Mouse (Mus musculus) testis, postnatal 10 days (tissue): ENCODE data around the gene Eya4.

Source experiments
- DNase-seq: peaks from one replicate; pipeline ENCODE4 v3.0.0; 2021; ENCODE audit warnings: low spot score

The Eya4 gene

GRCm38 (mm10) chr10:23156866-23157625 lies 193.5 kb downstream of the Eya4 start:
- no peak for DNase-seq

- peak; percentile 56 for DNase-seq
Measured at GRCm38 (mm10) chr10:23150401-23150800, 200.2 kb downstream of the Eya4 start.

DNA sequence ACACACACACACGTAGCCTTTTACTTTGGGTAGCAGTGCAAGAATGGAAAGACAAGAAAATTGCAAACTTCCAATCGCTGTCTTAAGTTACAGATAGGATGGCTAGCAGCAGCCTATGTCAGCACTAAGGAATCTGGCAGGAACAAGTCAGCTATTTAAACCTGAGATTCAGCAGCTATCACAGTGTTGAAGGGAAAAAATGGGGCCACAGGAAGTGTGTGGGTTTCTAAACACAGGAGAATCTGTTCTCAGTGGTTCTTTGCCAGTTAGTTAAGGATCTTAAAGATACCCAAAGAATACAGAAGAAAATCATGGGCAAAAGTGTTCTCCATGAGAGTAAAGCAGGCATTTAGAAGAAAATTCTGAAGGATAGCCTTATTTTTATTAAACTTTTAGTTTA lies 206.0 kb downstream of the Eya4 start:
- DNase-seq: no peak

DNA sequence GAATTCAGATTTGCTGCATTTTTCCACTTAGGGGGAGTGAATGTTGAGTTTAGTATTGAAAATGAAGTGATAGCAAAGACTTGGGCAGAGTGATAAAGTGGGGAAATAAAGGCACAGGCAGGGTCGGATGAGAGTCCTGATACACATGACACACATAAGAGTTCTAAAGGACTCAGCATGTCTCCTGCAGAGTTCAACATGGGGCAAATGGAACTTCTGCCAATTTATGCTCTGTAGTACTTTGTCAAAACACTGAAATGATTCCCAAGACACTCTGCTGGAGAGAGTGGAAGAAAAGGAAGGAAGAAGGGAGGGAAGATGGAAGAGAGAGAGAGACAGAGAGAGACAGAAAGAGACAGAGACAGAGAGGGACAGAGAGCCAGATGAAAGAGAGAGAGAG lies 222.6 kb downstream of the Eya4 start:
- DNase-seq: no peak

DNA sequence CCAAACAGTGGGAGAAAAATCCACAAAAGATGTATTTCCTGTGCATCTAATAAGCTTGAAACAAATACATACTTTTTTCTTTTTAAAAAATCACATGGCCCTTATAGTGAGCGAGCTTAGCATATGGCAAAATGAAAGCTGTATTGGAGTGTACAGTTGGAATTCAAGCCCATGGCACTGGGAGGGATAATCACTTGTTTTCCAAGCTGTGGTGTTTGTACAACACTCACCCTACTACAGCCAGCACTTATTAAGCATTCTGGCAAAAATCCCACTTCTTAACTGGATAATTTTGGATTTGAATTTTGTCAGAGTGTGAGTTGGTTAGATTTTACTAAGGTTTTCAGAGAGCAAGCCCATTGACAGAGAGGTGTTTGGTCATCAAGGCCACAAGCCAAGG lies 223.4 kb downstream of the Eya4 start:
- no peak for DNase-seq

GRCm38 (mm10) chr10:23126529-23126928 lies 224.1 kb downstream of the Eya4 start:
- DNase-seq: no peak

DNA sequence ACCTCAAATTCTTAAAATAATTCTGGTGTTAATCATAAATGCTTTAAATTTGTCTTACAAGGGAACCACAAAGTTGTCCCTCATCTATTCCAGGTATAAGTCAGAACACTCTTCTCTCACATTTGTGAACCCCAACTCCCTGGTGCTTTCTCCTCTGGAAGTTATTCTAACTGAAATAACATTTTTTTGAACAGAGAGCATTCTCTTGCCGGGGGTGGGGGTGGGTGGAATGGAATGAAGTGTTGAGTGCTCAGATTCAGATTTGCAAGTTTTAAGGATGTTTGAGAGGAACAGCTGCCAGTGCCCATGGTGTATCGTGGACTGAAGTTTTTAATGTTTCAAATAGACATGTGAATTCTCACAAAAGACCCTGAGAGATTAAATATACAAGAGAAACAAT lies 230.1 kb downstream of the Eya4 start:
- no peak for DNase-seq

GRCm38 (mm10) chr10:23116786-23117410 lies 233.7 kb downstream of the Eya4 start:
- DNase-seq: peak; percentile 86

GRCm38 (mm10) chr10:23116063-23116462 lies 234.5 kb downstream of the Eya4 start:
- no peak for DNase-seq

DNA sequence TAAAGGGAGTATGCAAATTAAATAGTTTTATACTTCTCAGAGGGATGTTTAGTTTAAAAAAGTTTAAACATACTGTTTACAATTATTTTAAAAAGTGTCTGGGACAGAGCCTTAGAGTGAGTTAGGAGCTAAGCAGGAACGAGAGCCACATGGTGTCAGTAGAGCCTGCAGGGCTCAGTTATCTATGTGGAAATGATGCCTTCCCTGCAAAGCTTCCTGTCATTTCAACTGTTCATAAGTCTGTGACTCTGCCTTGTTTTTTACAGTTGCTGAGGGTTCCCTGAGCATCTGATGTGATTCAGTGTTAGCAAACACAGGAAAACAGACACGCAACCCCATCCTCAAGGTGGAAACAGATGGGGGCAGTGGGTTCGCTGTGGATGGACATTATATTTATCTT lies 235.3 kb downstream of the Eya4 start:
- DNase-seq: no peak

DNA sequence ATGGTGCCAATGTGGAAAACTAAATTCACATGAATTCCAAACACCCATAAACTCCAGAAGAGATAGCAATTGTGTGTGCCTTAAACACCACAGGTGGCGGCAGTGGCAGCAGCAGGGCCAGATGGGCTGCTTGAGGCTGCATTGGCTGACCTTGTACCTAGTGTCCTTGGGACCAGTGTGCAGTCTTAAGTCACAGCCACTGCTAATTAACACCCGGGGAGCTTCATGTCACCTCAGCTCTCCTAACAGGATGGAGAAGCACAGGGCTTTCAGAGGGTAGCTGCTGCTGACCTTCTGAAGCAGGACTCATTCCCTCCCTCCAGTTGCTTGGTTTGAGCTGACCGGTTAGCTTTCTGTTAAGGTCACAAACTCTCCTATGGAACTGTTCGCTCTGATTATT lies 242.5 kb downstream of the Eya4 start:
- DNase-seq: no peak

DNA sequence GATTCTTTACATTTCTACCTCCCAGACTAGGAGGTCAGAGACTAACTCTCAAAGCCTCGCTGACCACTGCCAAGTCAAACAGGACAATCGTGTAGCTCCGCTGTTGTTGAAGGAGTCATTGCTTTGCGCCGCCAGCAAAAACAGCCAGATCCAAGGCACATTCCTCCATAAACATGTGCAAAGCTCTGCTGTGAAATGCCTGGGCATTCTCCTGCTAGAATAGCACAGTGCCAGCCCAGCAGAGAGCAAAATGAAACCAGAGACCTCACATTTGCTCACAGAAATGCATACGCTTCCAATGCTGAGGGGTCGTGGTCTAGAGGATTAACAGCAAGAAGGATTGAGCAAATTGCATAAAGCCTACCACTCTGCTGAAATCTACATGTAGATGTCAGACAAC lies 258.1 kb downstream of the Eya4 start:
- no peak for DNase-seq

- DNase-seq: no peak
Measured at GRCm38 (mm10) chr10:23091552-23091951, 259.0 kb downstream of the Eya4 start.

GRCm38 (mm10) chr10:23090323-23090722 lies 260.3 kb downstream of the Eya4 start:
- DNase-seq: no peak

- DNase-seq: no peak
Measured at GRCm38 (mm10) chr10:23089271-23089670, 261.3 kb downstream of the Eya4 start.

DNA sequence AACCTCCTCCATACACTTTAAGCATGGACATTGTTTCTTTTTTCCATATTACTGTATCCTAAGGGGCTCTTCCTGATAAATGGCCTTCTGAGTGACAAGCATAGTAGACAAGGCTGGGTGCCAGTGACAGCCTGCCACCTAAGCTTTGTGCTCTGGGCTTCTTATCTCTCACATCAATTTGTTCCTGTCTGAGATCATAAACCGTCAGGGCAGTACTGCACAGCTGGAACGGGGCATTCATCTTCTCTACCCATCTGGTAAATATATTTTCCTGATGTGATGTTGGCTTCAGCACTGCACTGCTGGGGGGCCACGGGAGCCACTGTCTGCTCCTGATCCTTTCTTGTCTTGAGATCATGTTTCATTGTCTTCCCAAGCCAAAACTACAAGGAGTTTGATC lies 261.8 kb downstream of the Eya4 start:
- DNase-seq: no peak

- DNase-seq: peak; percentile 84
Measured at GRCm38 (mm10) chr10:23086352-23087215, 264.0 kb downstream of the Eya4 start.

GRCm38 (mm10) chr10:23081548-23081828 lies 269.1 kb downstream of the Eya4 start:
- no peak for DNase-seq

DNA sequence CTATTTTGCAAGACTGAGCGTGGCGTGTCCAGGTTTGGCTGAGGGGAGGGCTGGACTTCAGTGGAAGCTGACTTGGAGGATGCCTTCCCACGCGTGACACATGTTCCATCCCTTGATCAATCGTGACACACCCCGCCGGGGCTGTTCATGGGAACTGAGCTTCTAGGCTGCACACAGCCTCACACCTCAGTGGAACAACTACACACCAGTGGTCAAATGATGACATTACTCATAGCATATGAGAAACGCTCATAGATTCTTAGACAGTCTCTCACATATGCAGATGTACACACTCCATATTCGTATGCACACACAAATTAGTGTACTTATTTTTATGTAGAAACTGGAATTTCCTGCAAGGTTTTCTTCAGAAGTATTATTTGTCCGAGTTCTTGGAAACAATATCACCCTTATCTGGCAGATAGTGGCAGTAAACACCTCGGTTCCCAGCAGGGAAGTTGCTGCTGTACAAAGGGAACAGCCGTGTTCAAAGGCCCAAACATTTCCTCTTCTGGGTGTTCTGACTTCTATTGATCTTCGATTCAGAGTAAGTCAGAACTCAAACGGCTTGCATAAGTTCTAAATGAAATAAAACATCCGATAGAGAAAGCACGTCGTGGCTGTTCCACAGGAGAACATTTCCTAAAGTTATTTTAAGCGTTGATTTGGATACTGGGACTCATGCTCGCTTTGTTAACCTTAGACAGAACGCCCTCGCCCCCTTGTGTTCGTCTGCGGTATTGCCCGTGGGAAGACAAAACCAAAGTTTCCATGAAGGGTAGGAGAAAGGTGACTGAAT lies 269.6 kb downstream of the Eya4 start:
- DNase-seq: peak; percentile 96

- DNase-seq: peak; percentile 51
Measured at GRCm38 (mm10) chr10:23076691-23077385, 273.7 kb downstream of the Eya4 start.

- DNase-seq: no peak
Measured at GRCm38 (mm10) chr10:23073431-23073830, 277.2 kb downstream of the Eya4 start.

DNA sequence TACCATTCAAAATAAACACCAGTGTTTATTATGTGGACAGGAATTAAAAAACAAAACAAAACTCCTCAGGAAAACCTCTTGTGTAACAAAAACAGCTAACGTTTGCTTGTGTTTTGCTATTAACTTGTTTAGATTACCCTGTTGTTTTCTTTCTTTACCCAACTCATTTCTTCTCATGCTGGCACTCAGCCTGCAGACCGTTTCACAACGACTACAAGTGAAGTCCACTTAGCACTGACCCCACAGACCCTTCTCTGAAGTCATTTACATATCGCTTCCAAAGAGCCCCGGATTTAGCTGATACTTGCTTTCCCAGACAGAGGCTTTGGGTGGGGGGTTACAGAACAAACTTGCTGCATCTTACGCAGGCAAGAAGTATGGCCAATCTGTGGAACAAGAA lies 286.9 kb downstream of the Eya4 start:
- no peak for DNase-seq
